Mouse (Mus musculus): Measurements from ENCODE around the gene Arid5b. TPM values are rescaled to one million over a fixed set of nuclear protein-coding genes. Genes with fewer than 3 reads are reported as not detected.

Gene Arid5b
- polyA plus RNA-seq, 1 experiment from 2014 or later: 10.6 TPM

- no peaks in the 10 kb centered on the region for H3K27me3 ChIP-seq (replicated peaks; ENCODE audit: control insufficient read depth, insufficient read depth, low read length)
- no peaks in the 10 kb centered on the region; the same call in 1 of the 2 replicates for H3K9me3 ChIP-seq (replicated peaks; ENCODE audit: control insufficient read depth, low read length)
- H3K36me3 ChIP-seq (ENCODE audit: control insufficient read depth, insufficient read depth, low read length): no peaks in the 10 kb centered on the region
- DNase-seq (ENCODE audit: low spot score) (no peak), ATAC-seq (no peak)
- peaks cover 8% of the 10 kb centered on the region for H3K4me1 ChIP-seq (ENCODE audit: control insufficient read depth, insufficient read depth, low read length)
- H3K9ac ChIP-seq (ENCODE audit: low read length): no peak overlapping the region
- no peak overlapping the region for H3K4me2 ChIP-seq (ENCODE audit: low read length)
- H3K27ac ChIP-seq (ENCODE audit: low read depth, low read length): no peak overlapping the region
- no peak overlapping the region for H3K4me3 ChIP-seq (ENCODE audit: low read depth, low read length)
- 92% methylated on average over 3 of the region's 3 CpGs for WGBS
Measured at GRCm38 (mm10) chr10:68057841-68058240, 220.7 kb downstream of the Arid5b start.

GRCm38 (mm10) chr10:68054706-68055105, 223.8 kb downstream of the Arid5b start:
- Histone ChIP-seq H3K27me3 (replicated peaks; ENCODE audit: control insufficient read depth, insufficient read depth, low read length) (no peaks in the 10 kb centered on the region), H3K4me3 (ENCODE audit: low read depth, low read length) (no peak overlapping the region), H3K4me1 (ENCODE audit: control insufficient read depth, insufficient read depth, low read length) (no peaks in the 10 kb centered on the region), H3K9me3 (replicated peaks; ENCODE audit: control insufficient read depth, low read length) (no peaks in the 10 kb centered on the region; the same call in 1 of the 2 replicates), H3K9ac (ENCODE audit: low read length) (no peak overlapping the region), H3K36me3 (ENCODE audit: control insufficient read depth, insufficient read depth, low read length) (no peaks in the 10 kb centered on the region), H3K27ac (ENCODE audit: low read depth, low read length) (no peak overlapping the region), H3K4me2 (ENCODE audit: low read length) (no peak overlapping the region)
- DNase-seq (ENCODE audit: low spot score) (no peak), ATAC-seq (no peak)
- 90% methylated on average over 6 of the region's 6 CpGs for WGBS

DNA sequence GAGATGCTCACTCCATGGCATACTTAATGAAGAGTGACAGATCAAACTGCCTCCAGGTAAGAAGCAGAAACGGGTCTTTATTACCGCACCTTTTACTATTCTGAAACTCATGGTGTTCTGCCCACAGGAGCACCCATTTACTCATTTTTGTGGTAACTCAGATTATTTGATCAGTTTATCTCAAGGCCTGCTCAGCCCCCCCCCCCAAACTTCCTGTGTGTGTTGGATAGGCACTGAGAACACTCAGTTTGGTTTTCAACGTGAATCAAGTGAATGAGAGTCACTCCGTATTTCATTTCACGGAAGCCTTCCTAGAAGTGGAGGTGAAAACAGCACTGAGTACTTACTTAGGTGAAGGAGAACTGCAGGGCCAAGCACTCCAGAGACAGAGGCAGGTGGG, 224.4 kb downstream of the Arid5b start:
- Histone ChIP-seq H3K27me3 (replicated peaks; ENCODE audit: control insufficient read depth, insufficient read depth, low read length) (no peaks in the 10 kb centered on the region), H3K27ac (ENCODE audit: low read depth, low read length) (no peak overlapping the region), H3K9me3 (replicated peaks; ENCODE audit: control insufficient read depth, low read length) (no peaks in the 10 kb centered on the region; the same call in 1 of the 2 replicates), H3K4me1 (ENCODE audit: control insufficient read depth, insufficient read depth, low read length) (no peaks in the 10 kb centered on the region), H3K36me3 (ENCODE audit: control insufficient read depth, insufficient read depth, low read length) (no peaks in the 10 kb centered on the region), H3K9ac (ENCODE audit: low read length) (no peak overlapping the region), H3K4me2 (ENCODE audit: low read length) (no peak overlapping the region), H3K4me3 (ENCODE audit: low read depth, low read length) (no peak overlapping the region)
- DNase-seq (ENCODE audit: low spot score) (no peak), ATAC-seq (no peak)
- WGBS: 92% methylated on average over 5 of the region's 5 CpGs

- no peaks in the 10 kb centered on the region for H3K36me3 ChIP-seq (ENCODE audit: control insufficient read depth, insufficient read depth, low read length)
- no peaks in the 10 kb centered on the region for H3K9me3 ChIP-seq (replicated peaks; ENCODE audit: control insufficient read depth, low read length)
- no peak overlapping the region for H3K4me3 ChIP-seq (ENCODE audit: low read depth, low read length)
- H3K4me1 ChIP-seq (ENCODE audit: control insufficient read depth, insufficient read depth, low read length): no peaks in the 10 kb centered on the region
- 91% methylated on average over 8 of the region's 8 CpGs for WGBS
- H3K9ac ChIP-seq (ENCODE audit: low read length): no peak overlapping the region
- H3K4me2 ChIP-seq (ENCODE audit: low read length): no peak overlapping the region
- no peak for ATAC-seq
- no peaks in the 10 kb centered on the region for H3K27me3 ChIP-seq (replicated peaks; ENCODE audit: control insufficient read depth, insufficient read depth, low read length)
- no peak for DNase-seq (ENCODE audit: low spot score)
- H3K27ac ChIP-seq (ENCODE audit: low read depth, low read length): no peak overlapping the region
Measured at GRCm38 (mm10) chr10:68052307-68052706, 226.2 kb downstream of the Arid5b start.

GRCm38 (mm10) chr10:68051316-68051933, 227.1 kb downstream of the Arid5b start:
- Histone ChIP-seq H3K4me3 (ENCODE audit: low read depth, low read length) (no peak overlapping the region), H3K27me3 (replicated peaks; ENCODE audit: control insufficient read depth, insufficient read depth, low read length) (no peaks in the 10 kb centered on the region), H3K9ac (ENCODE audit: low read length) (no peak overlapping the region), H3K27ac (ENCODE audit: low read depth, low read length) (no peak overlapping the region), H3K4me2 (ENCODE audit: low read length) (no peak overlapping the region), H3K9me3 (replicated peaks; ENCODE audit: control insufficient read depth, low read length) (no peaks in the 10 kb centered on the region), H3K4me1 (ENCODE audit: control insufficient read depth, insufficient read depth, low read length) (no peaks in the 10 kb centered on the region), H3K36me3 (ENCODE audit: control insufficient read depth, insufficient read depth, low read length) (no peaks in the 10 kb centered on the region)
- no peak for ATAC-seq
- 86% methylated on average over 14 of the region's 14 CpGs for WGBS
- no peak for DNase-seq (ENCODE audit: low spot score)

- H3K27ac ChIP-seq (ENCODE audit: low read depth, low read length): no peak overlapping the region
- H3K4me1 ChIP-seq (ENCODE audit: control insufficient read depth, insufficient read depth, low read length): no peaks in the 10 kb centered on the region
- no peaks in the 10 kb centered on the region for H3K27me3 ChIP-seq (replicated peaks; ENCODE audit: control insufficient read depth, insufficient read depth, low read length)
- 94% methylated on average over 13 of the region's 13 CpGs for WGBS
- no peaks in the 10 kb centered on the region for H3K36me3 ChIP-seq (ENCODE audit: control insufficient read depth, insufficient read depth, low read length)
- no peak overlapping the region for H3K4me2 ChIP-seq (ENCODE audit: low read length)
- DNase-seq (ENCODE audit: low spot score) (no peak), ATAC-seq (no peak)
- H3K4me3 ChIP-seq (ENCODE audit: low read depth, low read length): no peak overlapping the region
- no peaks in the 10 kb centered on the region for H3K9me3 ChIP-seq (replicated peaks; ENCODE audit: control insufficient read depth, low read length)
- H3K9ac ChIP-seq (ENCODE audit: low read length): no peak overlapping the region
Measured at GRCm38 (mm10) chr10:68050882-68051281, 227.7 kb downstream of the Arid5b start.

DNA sequence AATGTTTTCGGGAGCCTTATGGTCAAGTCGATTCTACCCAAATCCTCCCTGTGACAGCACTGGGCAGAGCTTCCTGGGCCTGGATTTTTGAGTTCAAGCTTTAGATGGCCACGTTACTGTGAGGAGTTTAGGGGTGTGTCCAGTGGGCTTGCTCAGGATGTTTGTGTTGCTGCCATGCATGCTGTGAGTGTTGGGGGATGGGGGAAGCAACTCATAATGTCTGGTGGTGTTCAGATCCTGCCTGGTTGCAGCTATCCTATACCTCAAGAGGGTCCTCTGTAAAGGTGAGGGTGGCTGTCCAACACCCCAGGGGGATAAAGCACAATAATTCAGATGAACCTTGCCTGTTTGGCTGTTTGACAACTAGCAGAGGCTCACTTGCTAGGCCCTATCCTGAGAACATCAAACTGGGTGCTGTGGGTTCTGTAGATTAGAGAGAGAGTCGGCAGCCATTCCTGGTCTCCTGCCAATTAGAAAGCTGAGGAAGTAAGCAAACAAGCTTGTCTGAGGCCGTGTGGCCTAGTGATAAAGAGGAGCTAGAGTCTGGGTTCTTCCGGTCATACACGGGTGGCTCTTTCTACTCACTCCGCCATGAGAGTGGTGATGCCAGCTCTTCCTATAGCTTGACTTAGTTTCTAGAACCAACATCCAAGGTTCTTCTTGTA, 229.8 kb downstream of the Arid5b start:
- DNase-seq (ENCODE audit: low spot score): no peak

DNA sequence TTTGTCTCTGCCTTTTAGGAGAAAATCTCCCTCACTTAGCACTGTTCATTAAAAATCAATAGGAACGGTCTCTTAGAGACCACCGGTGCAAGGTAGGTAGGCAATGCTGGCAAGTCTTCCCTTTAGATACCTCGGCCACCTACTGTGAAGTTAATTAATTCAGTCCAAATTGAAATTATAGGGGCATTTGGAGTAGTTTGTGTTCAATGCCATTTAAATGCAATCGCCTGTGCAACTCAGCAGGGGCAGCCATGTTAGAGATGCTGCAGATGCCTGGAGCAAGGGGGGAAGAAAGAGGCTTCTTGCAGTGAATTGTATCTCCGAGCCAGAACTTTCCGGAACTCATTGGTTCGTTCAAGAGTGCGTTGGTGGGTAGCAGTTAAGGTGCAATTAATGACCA, 233.7 kb downstream of the Arid5b start:
- H3K4me3 ChIP-seq (ENCODE audit: low read depth, low read length): no peak overlapping the region
- no peaks in the 10 kb centered on the region for H3K9me3 ChIP-seq (replicated peaks; ENCODE audit: control insufficient read depth, low read length)
- no peak for ATAC-seq
- no peak overlapping the region for H3K4me2 ChIP-seq (ENCODE audit: low read length)
- no peak overlapping the region for H3K27ac ChIP-seq (ENCODE audit: low read depth, low read length)
- no peaks in the 10 kb centered on the region for H3K27me3 ChIP-seq (replicated peaks; ENCODE audit: control insufficient read depth, insufficient read depth, low read length)
- H3K4me1 ChIP-seq (ENCODE audit: control insufficient read depth, insufficient read depth, low read length): peaks cover 2% of the 10 kb centered on the region; the same call in 1 of the 2 replicates
- WGBS: 45% methylated on average over 8 of the region's 8 CpGs
- DNase-seq (ENCODE audit: low spot score): peak; percentile 16
- no peak overlapping the region for H3K9ac ChIP-seq (ENCODE audit: low read length)
- no peaks in the 10 kb centered on the region for H3K36me3 ChIP-seq (ENCODE audit: control insufficient read depth, insufficient read depth, low read length)

More for the DNA sequence above, 229.8 kb downstream of the Arid5b start:
- Histone ChIP-seq H3K36me3 (ENCODE audit: control insufficient read depth, insufficient read depth, low read length) (no peaks in the 10 kb centered on the region), H3K9ac (ENCODE audit: low read length) (no peak overlapping the region), H3K27me3 (replicated peaks; ENCODE audit: control insufficient read depth, insufficient read depth, low read length) (no peaks in the 10 kb centered on the region), H3K27ac (ENCODE audit: low read depth, low read length) (no peak overlapping the region), H3K4me1 (ENCODE audit: control insufficient read depth, insufficient read depth, low read length) (no peaks in the 10 kb centered on the region), H3K4me3 (ENCODE audit: low read depth, low read length) (no peak overlapping the region), H3K9me3 (replicated peaks; ENCODE audit: control insufficient read depth, low read length) (no peaks in the 10 kb centered on the region), H3K4me2 (ENCODE audit: low read length) (no peak overlapping the region)
- 91% methylated on average over 8 of the region's 8 CpGs for WGBS
- no peak for ATAC-seq

- H3K36me3 ChIP-seq (ENCODE audit: control insufficient read depth, insufficient read depth, low read length): no peaks in the 10 kb centered on the region
- no peak overlapping the region for H3K9ac ChIP-seq (ENCODE audit: low read length)
- no peak overlapping the region for H3K4me3 ChIP-seq (ENCODE audit: low read depth, low read length)
- no peaks in the 10 kb centered on the region for H3K27me3 ChIP-seq (replicated peaks; ENCODE audit: control insufficient read depth, insufficient read depth, low read length)
- ATAC-seq (no peak), DNase-seq (ENCODE audit: low spot score) (no peak)
- no peak overlapping the region for H3K27ac ChIP-seq (ENCODE audit: low read depth, low read length)
- H3K4me2 ChIP-seq (ENCODE audit: low read length): no peak overlapping the region
- peaks cover 11% of the 10 kb centered on the region for H3K4me1 ChIP-seq (ENCODE audit: control insufficient read depth, insufficient read depth, low read length)
- no peaks in the 10 kb centered on the region for H3K9me3 ChIP-seq (replicated peaks; ENCODE audit: control insufficient read depth, low read length)
- WGBS: 35% methylated on average over 6 of the region's 6 CpGs
Measured at GRCm38 (mm10) chr10:68043973-68044372, 234.6 kb downstream of the Arid5b start.

Measured in forebrain, embryonic 14.5 days (tissue).